Mouse (Mus musculus) limb, embryonic 15.5 days (tissue): ENCODE data around the gene Smad3. TPM values are rescaled to one million over a fixed set of nuclear protein-coding genes. Genes with fewer than 3 reads are reported as not detected.

ENCODE experiments used
- ATAC-seq: fragments of 200-750 bp; cut with Nextera tagmentation; 2 replicates; pipeline ENCODE4 v1.8.0; 2017; ENCODE audit warnings: low read depth, moderate TSS enrichment; ENCODE audit not compliant: insufficient number of reproducible peaks, low FRiP score, low TSS enrichment
- H3K27ac ChIP-seq: fragments of 300-500 bp; sonication (generic); 2 replicates; pipeline ENCODE4 v1.5.1; 2015; ENCODE audit warnings: moderate library complexity, mild to moderate bottlenecking, inconsistent platforms
- H3K27me3 ChIP-seq: fragments of 300-500 bp; sonication (generic); 2 replicates; pipeline ENCODE4 v1.6.1; 2015; ENCODE audit warnings: inconsistent platforms
- H3K36me3 ChIP-seq: fragments of 300-500 bp; sonication (generic); 2 replicates; pipeline ENCODE4 v1.6.1; 2015; ENCODE audit warnings: inconsistent platforms
- H3K4me1 ChIP-seq: fragments of 300-500 bp; sonication (generic); 2 replicates; pipeline ENCODE4 v1.6.1; 2015; ENCODE audit warnings: inconsistent platforms
- H3K4me2 ChIP-seq: fragments of 300-500 bp; sonication (generic); 2 replicates; pipeline ENCODE4 v1.6.1; 2015; ENCODE audit warnings: mild to moderate bottlenecking, inconsistent platforms
- H3K4me3 ChIP-seq: fragments of 300-500 bp; sonication (generic); 2 replicates; pipeline ENCODE4 v1.5.1; 2015; ENCODE audit warnings: mild to moderate bottlenecking, inconsistent platforms
- H3K9ac ChIP-seq: fragments of 300-500 bp; sonication (generic); 2 replicates; pipeline ENCODE4 v1.6.1; 2015; ENCODE audit warnings: inconsistent platforms
- H3K9me3 ChIP-seq: fragments of 300-500 bp; sonication (generic); 2 replicates; pipeline ENCODE4 v1.6.1; 2016; ENCODE audit warnings: inconsistent platforms
- WGBS: fragments of 180-500 bp; shearing (Covaris S2); methylation state at CpG from one replicate; pipeline ENCODE4 v1.1.7; 2015; 5-methylcytosine and 5-hydroxymethylcytosine counted together
- polyA plus RNA-seq: library from polyadenylated mRNA; unstranded; fragments of >200 nt; fragmentation: Nextera tagmentation; extraction: Ambion mirVana; gene quantifications from 2 replicates; pipeline ENCODE4 v1.2.1, GENCODE M21; 2015

Gene Smad3
- polyA plus RNA-seq, 1 experiment from 2014 or later = 28.9 TPM

GRCm38 (mm10) chr9:63761367-63762094 is 3.7 kb upstream of the Smad3 start:
- Histone ChIP-seq H3K4me1 (peaks cover 10% of the 10 kb centered on the region), H3K36me3 (no peaks in the 10 kb centered on the region), H3K27me3 (no peaks in the 10 kb centered on the region), H3K4me3 (no peak overlapping the region), H3K9ac (no peak overlapping the region), H3K27ac (no peak overlapping the region), H3K4me2 (no peak overlapping the region), H3K9me3 (no peaks in the 10 kb centered on the region)
- 95% methylated on average over 8 of the region's 8 CpGs for WGBS
- no peak for ATAC-seq

DNA sequence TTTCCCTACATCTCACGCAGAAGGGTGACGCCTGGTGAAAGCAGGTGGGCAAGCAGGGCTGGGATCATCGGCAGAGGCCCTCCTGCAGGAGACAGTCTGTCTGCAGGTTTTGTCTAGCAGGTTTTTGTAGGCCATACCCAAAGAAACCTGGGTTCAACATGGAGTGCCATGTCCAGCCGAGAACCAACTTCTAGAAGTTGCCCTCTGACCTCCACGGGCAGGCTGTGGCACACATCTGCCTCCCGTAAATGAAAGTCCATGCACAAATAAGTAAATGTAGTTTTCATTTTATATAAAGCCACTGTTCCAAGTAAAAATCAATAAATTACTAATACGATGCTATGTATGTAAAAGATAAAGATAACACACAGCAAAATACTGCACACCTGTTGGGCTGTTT is 3.0 kb upstream of the Smad3 start:
- H3K9ac ChIP-seq = no peak overlapping the region
- no peaks in the 10 kb centered on the region for H3K9me3 ChIP-seq
- H3K4me3 ChIP-seq = no peak overlapping the region
- WGBS = 94% methylated on average over 7 of the region's 7 CpGs
- no peaks in the 10 kb centered on the region for H3K36me3 ChIP-seq
- ATAC-seq = no peak
- no peak overlapping the region for H3K4me2 ChIP-seq
- H3K27me3 ChIP-seq = no peaks in the 10 kb centered on the region
- peaks cover 17% of the 10 kb centered on the region for H3K4me1 ChIP-seq
- H3K27ac ChIP-seq = no peak overlapping the region

GRCm38 (mm10) chr9:63759973-63760722 is 2.4 kb upstream of the Smad3 start:
- WGBS = 83% methylated on average over 7 of the region's 7 CpGs
- Histone ChIP-seq H3K27ac (no peak overlapping the region), H3K27me3 (no peaks in the 10 kb centered on the region), H3K4me1 (peaks cover 24% of the 10 kb centered on the region), H3K9me3 (no peaks in the 10 kb centered on the region), H3K4me2 (no peak overlapping the region), H3K4me3 (no peak overlapping the region), H3K36me3 (no peaks in the 10 kb centered on the region), H3K9ac (no peak overlapping the region)
- no peak for ATAC-seq

GRCm38 (mm10) chr9:63758641-63759391 is 1.0 kb upstream of the Smad3 start:
- 2% methylated on average over 23 of the region's 23 CpGs for WGBS
- Histone ChIP-seq H3K36me3 (no peaks in the 10 kb centered on the region), H3K4me2 (peak overlapping the region; percentile 75), H3K4me3 (peak overlapping the region; percentile 81), H3K4me1 (peaks cover 37% of the 10 kb centered on the region), H3K27me3 (no peaks in the 10 kb centered on the region), H3K9ac (peak overlapping the region; percentile 91), H3K27ac (peak overlapping the region; percentile 98), H3K9me3 (no peaks in the 10 kb centered on the region)
- no peak for ATAC-seq

DNA sequence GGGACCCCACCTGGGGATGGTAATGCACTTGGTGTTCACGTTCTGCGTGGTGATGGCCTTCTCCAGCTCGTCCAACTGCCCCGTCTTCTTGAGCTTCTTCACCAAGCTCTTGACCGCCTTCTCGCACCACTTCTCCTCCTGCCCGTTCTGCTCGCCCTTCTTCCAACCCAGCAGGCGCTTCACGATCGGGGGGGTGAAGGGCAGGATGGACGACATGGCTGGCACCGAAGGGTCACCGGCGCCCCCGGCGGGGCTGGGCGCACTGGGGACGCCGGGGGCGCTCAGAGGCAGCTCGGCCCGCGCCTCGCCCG is 377 bp downstream of the Smad3 start:
- peaks cover 50% of the 10 kb centered on the region for H3K4me1 ChIP-seq
- peak overlapping the region; percentile 75 for H3K4me2 ChIP-seq
- no peaks in the 10 kb centered on the region for H3K36me3 ChIP-seq
- 0 out of 2 replicates have a peak, but pooled peaks have one; percentile 1 for ATAC-seq
- H3K9ac ChIP-seq = peak overlapping the region; percentile 91
- H3K27me3 ChIP-seq = no peaks in the 10 kb centered on the region
- H3K9me3 ChIP-seq = no peaks in the 10 kb centered on the region
- peak overlapping the region; percentile 98 for H3K27ac ChIP-seq
- peak overlapping the region; percentile 81 for H3K4me3 ChIP-seq
- 0% methylated on average over 26 of the region's 26 CpGs for WGBS

- peak overlapping the region; percentile 98 for H3K27ac ChIP-seq
- no peaks in the 10 kb centered on the region for H3K9me3 ChIP-seq
- peaks cover 52% of the 10 kb centered on the region for H3K4me1 ChIP-seq
- peak overlapping the region; percentile 75 for H3K4me2 ChIP-seq
- H3K36me3 ChIP-seq = no peaks in the 10 kb centered on the region
- peak overlapping the region; percentile 81 for H3K4me3 ChIP-seq
- no peaks in the 10 kb centered on the region for H3K27me3 ChIP-seq
- WGBS = under 1% methylated on average over 42 of the region's 47 CpGs
- peak overlapping the region; percentile 91 for H3K9ac ChIP-seq
- no peak for ATAC-seq
Measured at GRCm38 (mm10) chr9:63756581-63757461, 973 bp downstream of the Smad3 start.

DNA sequence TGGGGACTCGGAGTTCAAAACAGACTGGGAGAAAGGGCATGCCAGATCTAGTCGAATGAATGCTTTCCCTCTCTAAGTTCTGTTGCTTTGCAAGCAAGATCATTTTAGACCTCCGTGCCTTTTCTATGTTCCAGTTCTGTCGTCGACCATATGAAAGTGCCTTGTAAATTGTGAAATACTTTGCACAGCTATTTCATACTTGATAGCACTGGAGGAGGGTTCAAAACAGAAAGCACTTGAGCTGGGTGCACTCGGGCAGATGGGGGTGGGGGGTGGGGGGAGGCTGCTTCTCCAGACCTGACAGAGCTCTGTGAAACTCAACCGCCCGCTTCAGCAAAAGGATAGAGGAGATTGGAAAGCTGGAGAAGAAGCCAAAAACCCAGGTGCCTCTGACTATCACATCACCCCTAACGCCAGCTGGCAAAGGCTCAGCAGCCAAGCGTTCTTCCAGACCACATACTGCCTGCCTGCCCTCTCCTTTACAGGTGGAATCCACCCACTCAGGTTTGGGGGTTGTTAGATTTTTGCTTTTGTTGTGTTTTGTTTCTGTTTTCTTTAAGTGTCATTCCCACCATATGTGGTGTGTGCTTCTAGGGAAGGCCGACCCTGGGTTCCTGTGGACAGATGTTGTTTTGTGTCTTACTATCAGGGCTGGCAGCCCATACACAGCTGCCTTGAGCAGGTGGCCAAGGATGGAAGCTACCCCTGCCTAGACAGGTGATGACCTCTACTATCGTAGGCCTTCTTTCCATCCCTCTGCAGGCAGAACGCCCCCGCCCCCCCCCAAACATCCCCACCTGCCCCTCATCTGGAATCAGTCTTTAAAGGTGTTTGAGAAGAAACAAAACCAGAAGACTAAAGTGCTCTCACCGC is 1.9 kb downstream of the Smad3 start:
- Histone ChIP-seq H3K27me3 (no peaks in the 10 kb centered on the region), H3K4me1 (peaks cover 58% of the 10 kb centered on the region), H3K9ac (peak overlapping the region; percentile 91), H3K4me2 (peak overlapping the region; percentile 75), H3K9me3 (no peaks in the 10 kb centered on the region), H3K4me3 (peak overlapping the region; percentile 81), H3K36me3 (no peaks in the 10 kb centered on the region), H3K27ac (peak overlapping the region; percentile 98)
- WGBS = 10% methylated on average over 15 of the region's 15 CpGs
- ATAC-seq = no peak

DNA sequence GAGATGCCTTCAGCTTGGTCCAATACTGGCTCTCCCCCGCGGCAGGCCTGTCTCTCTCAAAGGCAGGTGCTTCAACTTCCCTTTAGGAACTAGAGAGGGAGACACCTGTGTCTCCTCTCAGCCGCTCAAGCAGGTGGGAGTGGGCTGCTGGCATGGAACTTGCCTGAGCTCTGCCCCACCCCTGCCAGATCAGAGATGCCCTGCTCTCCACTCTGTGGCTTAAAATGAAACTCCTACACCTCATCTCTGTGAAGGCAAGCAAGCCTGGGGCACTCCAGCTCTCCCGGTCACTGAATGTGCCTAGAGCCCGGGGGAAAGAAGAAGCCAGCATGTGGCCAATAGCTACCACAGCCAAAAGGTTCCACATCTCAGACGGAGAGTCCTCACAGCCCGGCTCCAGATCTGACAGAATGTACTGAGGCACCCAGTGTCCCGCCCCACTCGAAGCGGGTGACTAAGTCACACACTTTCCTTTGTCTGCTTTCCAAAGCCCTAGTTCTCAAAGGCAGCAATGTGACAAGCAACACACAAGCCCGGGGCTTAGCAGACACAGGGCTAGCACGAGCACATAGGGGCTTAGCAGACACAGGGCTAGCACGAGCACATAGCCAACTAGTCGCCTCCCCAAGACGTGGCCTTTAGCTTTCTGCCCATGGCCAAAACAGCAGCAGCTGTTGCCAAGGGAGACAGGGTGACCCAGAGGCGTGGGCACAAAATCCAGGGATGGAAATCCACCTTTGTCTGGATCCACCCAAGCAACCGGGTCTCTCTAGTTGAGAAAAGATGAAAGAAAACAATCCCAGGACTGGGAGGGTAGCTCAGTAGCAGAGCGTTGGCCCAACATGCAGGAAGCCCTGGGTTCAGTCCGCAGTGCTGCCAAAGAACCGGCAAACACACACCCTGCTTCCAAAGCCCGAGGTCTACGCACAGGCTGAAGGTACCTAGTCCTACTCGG is 3.0 kb downstream of the Smad3 start:
- Histone ChIP-seq H3K27me3 (no peaks in the 10 kb centered on the region), H3K4me3 (peak overlapping the region; percentile 81), H3K4me1 (peaks cover 68% of the 10 kb centered on the region), H3K4me2 (peak overlapping the region; percentile 75), H3K36me3 (no peaks in the 10 kb centered on the region), H3K9me3 (no peaks in the 10 kb centered on the region), H3K9ac (0 out of 2 replicates have a peak overlapping the region, but pooled peaks have one; percentile 7), H3K27ac (peak overlapping the region; percentile 98; the same call in 1 of the 2 replicates)
- ATAC-seq = no peak
- 35% methylated on average over 23 of the region's 23 CpGs for WGBS

- ATAC-seq = no peak
- Histone ChIP-seq H3K4me1 (peaks cover 73% of the 10 kb centered on the region), H3K9ac (no peak overlapping the region), H3K27ac (no peak overlapping the region), H3K27me3 (no peaks in the 10 kb centered on the region), H3K4me2 (peak overlapping the region; percentile 75), H3K4me3 (peak overlapping the region; percentile 81; the same call in 1 of the 2 replicates), H3K36me3 (no peaks in the 10 kb centered on the region), H3K9me3 (no peaks in the 10 kb centered on the region)
- 71% methylated on average over 5 of the region's 5 CpGs for WGBS
Measured at GRCm38 (mm10) chr9:63754039-63754438, 3.8 kb downstream of the Smad3 start.

DNA sequence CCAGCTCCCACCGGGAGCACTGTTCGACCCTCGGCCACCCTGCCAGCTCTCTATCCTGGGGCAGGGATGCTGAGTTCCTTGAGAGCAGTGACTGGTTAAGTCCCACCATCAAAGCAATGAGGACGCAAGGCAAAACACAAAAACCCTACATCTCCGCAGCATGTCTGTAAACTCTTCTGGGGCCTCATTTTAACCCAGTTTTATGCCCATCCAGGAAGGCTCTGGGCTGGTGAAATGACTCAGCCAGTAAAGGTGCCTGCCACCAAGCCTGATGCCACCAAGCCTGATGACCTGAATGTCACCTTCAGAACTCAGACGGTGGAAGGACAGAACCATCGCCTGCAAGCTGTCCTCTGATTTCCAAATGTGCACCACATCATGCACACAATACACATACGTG is 4.4 kb downstream of the Smad3 start:
- Histone ChIP-seq H3K4me1 (peaks cover 72% of the 10 kb centered on the region), H3K36me3 (no peaks in the 10 kb centered on the region), H3K9me3 (no peaks in the 10 kb centered on the region), H3K4me2 (peak overlapping the region; percentile 0; the same call in 1 of the 2 replicates), H3K27me3 (no peaks in the 10 kb centered on the region), H3K4me3 (no peak overlapping the region), H3K27ac (no peak overlapping the region), H3K9ac (no peak overlapping the region)
- WGBS = 67% methylated on average over 8 of the region's 8 CpGs
- no peak for ATAC-seq
